12 mouse cellular contexts compared by ENCODE assay signal in the genomic region with DNA sequence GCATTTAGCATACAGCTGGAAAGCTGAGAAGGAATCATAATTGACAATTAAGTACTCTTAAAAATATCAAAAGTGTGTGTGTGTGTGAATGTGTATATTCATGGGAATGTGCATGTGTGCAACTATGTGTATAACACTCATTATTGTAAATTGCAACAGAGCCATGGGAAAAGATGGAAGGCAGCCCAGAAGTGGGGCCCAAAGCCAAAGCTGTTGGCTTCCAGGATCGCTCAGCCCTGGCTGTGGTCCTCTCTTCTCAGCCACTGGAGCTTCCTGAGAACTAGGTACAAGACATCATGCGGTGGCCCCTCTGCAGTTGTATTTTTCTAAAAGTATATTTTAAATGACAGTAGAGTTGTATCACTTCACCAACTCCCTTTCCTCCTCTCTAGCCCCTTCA. TPM values are rescaled to one million over a fixed set of nuclear protein-coding genes. Genes with fewer than 3 reads are reported as not detected.
DNase-seq lines count a peak whose midpoint lies in the region; ATAC-seq lines count a peak whose summit lies in the region.
"Had no signal": no experiment of that assay in that cellular context is flagged by ENCODE, and none has a peak within 500 bp of the region (broad histone marks: within the 10 kb centered on the region; RNA-seq: fewer than 3 reads in every experiment).

No protein-coding gene starts in this region.

- H3K36me3 ChIP-seq in forebrain, embryonic 14.5 days (ENCODE audit: control insufficient read depth, insufficient read depth, low read length) = no peaks in the 10 kb centered on the region
- H3K36me3 ChIP-seq in forebrain, embryonic 16.5 days (ENCODE audit: control insufficient read depth, insufficient read depth) = no peaks in the 10 kb centered on the region
- H3K36me3 ChIP-seq in heart, embryonic 13.5 days = 0 out of 2 replicates have a peak, but pooled peaks cover 3% of the 10 kb centered on the region
- H3K36me3 ChIP-seq: embryonic facial prominence, embryonic 13.5 days; limb, embryonic 15.5 days; midbrain, embryonic 12.5 days; neural tube, embryonic 15.5 days had no signal

- DNase-seq in forebrain, embryonic 14.5 days (ENCODE audit: low spot score) = peak; percentile 8
- DNase-seq in right cerebral cortex, postnatal 10 days (ENCODE audit: low spot score in 2 of 2) = peak; percentile 31 to 38
- DNase-seq in right cerebral cortex, postnatal 36 days (ENCODE audit: low spot score in 2 of 2) = no peak
- peak; percentile 26 for DNase-seq in skeletal muscle tissue, adult 2 months (ENCODE audit: low read depth, low spot score)
- no peak for DNase-seq in spleen, postnatal 4 days (ENCODE audit: low spot score in 2 of 2)
- DNase-seq in testis, postnatal 10 days (ENCODE audit: low spot score) = no peak

- H3K9me3 ChIP-seq in forebrain, embryonic 14.5 days (replicated peaks; ENCODE audit: control insufficient read depth, low read length) = no peaks in the 10 kb centered on the region
- no peaks in the 10 kb centered on the region for H3K9me3 ChIP-seq in forebrain, embryonic 16.5 days (ENCODE audit: control insufficient read depth, low read length)
- peaks cover 13% of the 10 kb centered on the region; the same call in 1 of the 2 replicates for H3K9me3 ChIP-seq in heart, embryonic 13.5 days
- H3K9me3 ChIP-seq: embryonic facial prominence, embryonic 13.5 days; limb, embryonic 15.5 days; midbrain, embryonic 12.5 days; neural tube, embryonic 15.5 days had no signal

- H3K4me1 ChIP-seq in forebrain, embryonic 14.5 days (ENCODE audit: control insufficient read depth, insufficient read depth, low read length) = no peaks in the 10 kb centered on the region
- H3K4me1 ChIP-seq in forebrain, embryonic 16.5 days (replicated peaks; ENCODE audit: control insufficient read depth, insufficient read depth, low read length) = no peaks in the 10 kb centered on the region
- peaks cover 47% of the 10 kb centered on the region for H3K4me1 ChIP-seq in heart, embryonic 13.5 days
- H3K4me1 ChIP-seq: midbrain, embryonic 12.5 days; neural tube, embryonic 15.5 days had no signal

- no peaks in the 10 kb centered on the region for H3K27me3 ChIP-seq in forebrain, embryonic 14.5 days (replicated peaks; ENCODE audit: control insufficient read depth, insufficient read depth, low read length)
- H3K27me3 ChIP-seq in forebrain, embryonic 16.5 days (replicated peaks; ENCODE audit: control insufficient read depth, insufficient read depth, low read length) = no peaks in the 10 kb centered on the region
- H3K27me3 ChIP-seq in heart, embryonic 13.5 days (replicated peaks) = no peaks in the 10 kb centered on the region
- H3K27me3 ChIP-seq: embryonic facial prominence, embryonic 13.5 days; limb, embryonic 15.5 days; midbrain, embryonic 12.5 days; neural tube, embryonic 15.5 days had no signal

- no peak overlapping the region for H3K4me2 ChIP-seq in forebrain, embryonic 14.5 days (ENCODE audit: low read length)
- no peak overlapping the region for H3K4me2 ChIP-seq in forebrain, embryonic 16.5 days (ENCODE audit: low read length)
- H3K4me2 ChIP-seq in heart, embryonic 13.5 days = no peak overlapping the region
- H3K4me2 ChIP-seq: embryonic facial prominence, embryonic 13.5 days; limb, embryonic 15.5 days; midbrain, embryonic 12.5 days; neural tube, embryonic 15.5 days had no signal

- no peak overlapping the region for H3K9ac ChIP-seq in forebrain, embryonic 14.5 days (ENCODE audit: low read length)
- H3K9ac ChIP-seq in forebrain, embryonic 16.5 days (replicated peaks; ENCODE audit: low read depth, low read length) = no peak overlapping the region
- no peak overlapping the region for H3K9ac ChIP-seq in heart, embryonic 13.5 days
- H3K9ac ChIP-seq: embryonic facial prominence, embryonic 13.5 days; limb, embryonic 15.5 days; midbrain, embryonic 12.5 days; neural tube, embryonic 15.5 days had no signal

- no peak overlapping the region for H3K4me3 ChIP-seq in forebrain, embryonic 14.5 days (ENCODE audit: low read depth, low read length)
- no peak overlapping the region for H3K4me3 ChIP-seq in forebrain, embryonic 16.5 days (replicated peaks; ENCODE audit: low read length)
- no peak overlapping the region for H3K4me3 ChIP-seq in heart, embryonic 13.5 days
- H3K4me3 ChIP-seq: embryonic facial prominence, embryonic 13.5 days; limb, embryonic 15.5 days; midbrain, embryonic 12.5 days; neural tube, embryonic 15.5 days had no signal

- 82% methylated on average over 2 of the region's 2 CpGs for WGBS in forebrain, embryonic 14.5 days
- 72% methylated on average over 2 of the region's 2 CpGs for WGBS in forebrain, embryonic 16.5 days
- 74% methylated on average over 2 of the region's 2 CpGs for WGBS in heart, embryonic 13.5 days

- ATAC-seq in forebrain, embryonic 14.5 days = no peak
- ATAC-seq in forebrain, embryonic 16.5 days = no peak
- ATAC-seq in heart, embryonic 13.5 days (ENCODE audit: extremely low read depth, insufficient number of reproducible peaks, low FRiP score, low TSS enrichment) = no peak

- H3K27ac ChIP-seq in forebrain, embryonic 14.5 days (ENCODE audit: low read depth, low read length) = no peak overlapping the region
- no peak overlapping the region for H3K27ac ChIP-seq in forebrain, embryonic 16.5 days (ENCODE audit: low read length)
- 0 out of 2 replicates have a peak overlapping the region, but pooled peaks have one; percentile 29 for H3K27ac ChIP-seq in heart, embryonic 13.5 days (replicated peaks)
- H3K27ac ChIP-seq: embryonic facial prominence, embryonic 13.5 days; limb, embryonic 15.5 days; midbrain, embryonic 12.5 days; neural tube, embryonic 15.5 days had no signal

RNA-seq across cellular contexts. Expression of gene Il1r1, which starts 44.0 kb away (rescaled TPM):
- polyA plus RNA-seq in forebrain, embryonic 14.5 days (2014; fragmentation: Nextera tagmentation; extraction: Ambion mirVana) = 0.64 and 0.70 TPM in 2 replicates
- polyA plus RNA-seq in forebrain, embryonic 16.5 days (2015; fragmentation: Nextera tagmentation; extraction: Ambion mirVana) = 0.44 and 0.98 TPM in 2 replicates
- 6.2 and 6.3 TPM in 2 replicates for polyA plus RNA-seq in heart, embryonic 13.5 days (2015; fragmentation: Nextera tagmentation; extraction: Ambion mirVana)

Comparison
In these comparisons a context has a peak if more than half of its experiments do, and no peak if none do; other contexts are left out.
1. DNase-seq: peak in forebrain, embryonic 14.5 days (single experiment), right cerebral cortex, postnatal 10 days (2 of 2) and skeletal muscle tissue, adult 2 months (single experiment); none in right cerebral cortex, postnatal 36 days (0 of 2), spleen, postnatal 4 days (0 of 2) and testis, postnatal 10 days (single experiment).